Mouse (Mus musculus): ENCODE data around the gene Usp10.

GRCm38 (mm10) chr8:119935541-119935940 lies 25.4 kb downstream of the Usp10 start:
- TF ChIP-seq TAL1 (IDR thresholded peaks at IDR 0.05; ENCODE audit: low read length) (no peak), GATA1 (IDR thresholded peaks at IDR 0.05; ENCODE audit: low read length) (no peak)
